Mouse (Mus musculus) erythroblast, embryonic 14.5 days (primary cell): ENCODE measurements around the gene Grip1.

Source experiments
- GATA1 ChIP-seq: IDR thresholded peaks from 2 replicates; pipeline ENCODE4 v1.6.1; 2012; ENCODE audit warnings: low read length, inconsistent platforms, mixed read lengths
- TAL1 ChIP-seq: IDR thresholded peaks from 3 replicates; pipeline ENCODE4 v1.6.1; 2012; ENCODE audit warnings: low read length, inconsistent platforms, mixed read lengths

DNA sequence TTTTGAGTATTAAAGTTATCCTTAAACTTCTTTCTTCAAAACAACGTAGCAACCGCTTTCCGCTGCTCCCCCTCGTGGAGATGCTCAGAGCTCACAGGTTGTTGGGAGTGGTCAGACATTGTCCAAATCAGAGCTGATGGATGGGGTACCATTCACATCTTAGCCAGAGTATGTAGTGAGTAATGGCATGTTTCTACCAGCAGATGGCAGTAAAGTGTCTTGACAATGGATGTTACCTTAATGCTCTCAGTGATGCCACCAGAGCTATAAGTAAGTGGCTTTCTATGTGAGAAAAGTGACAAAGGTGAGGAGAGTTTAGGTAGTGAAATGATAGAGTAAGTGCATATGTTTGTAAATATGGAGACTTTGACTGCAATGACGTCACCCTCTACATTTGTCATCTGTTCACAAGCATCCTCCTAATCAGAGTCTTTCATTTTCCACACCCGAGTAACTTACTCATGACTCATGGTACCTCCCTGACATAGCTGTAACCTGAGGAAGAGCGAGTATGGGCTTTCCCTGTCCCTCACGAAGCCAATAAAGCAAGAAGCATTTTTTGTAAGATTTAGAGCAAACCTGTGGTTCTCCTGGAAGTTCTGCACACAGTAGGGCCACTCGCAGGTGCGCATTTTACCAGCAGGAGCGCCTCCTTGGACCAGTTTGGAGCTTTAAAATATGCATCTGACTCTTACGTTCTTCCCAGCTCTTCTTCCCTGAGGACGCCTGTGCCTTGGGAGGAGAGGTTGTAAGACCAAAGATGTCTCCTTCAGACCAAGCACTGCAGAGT is 350.2 kb downstream of the Grip1 start:
- no peak for TF ChIP-seq GATA1
- TF ChIP-seq TAL1, result no peak
